Mouse (Mus musculus) embryonic stem cell, embryonic (primary cell): Measurements from ENCODE around the gene Avpr1b.
"Not testable (repeated sequence)": the region's sequence is repeated elsewhere in the genome, so short reads cannot be mapped to it uniquely, and the experiment has no call there.

ENCODE experiments used
- CTCF ChIA-PET, 4 experiments: fragments of 300-600 bp in 2 of 4; fragments of 350-600 bp in 2 of 4; sonication (Branson Sonifier 250); formaldehyde crosslinking; loops; one replicate each; lab custom pipeline; 2022; ENCODE audit warnings: inconsistent platforms in 2 of 4; lab: Charles Lee
- POLR2A ChIA-PET, 4 experiments: fragments of 300-600 bp in 2 of 4; fragments of 350-600 bp in 2 of 4; sonication (Branson Sonifier 250); formaldehyde crosslinking; loops; one replicate each; lab custom pipeline; 2022; ENCODE audit warnings: antibody characterized with exemption in 4 of 4, inconsistent platforms in 1 of 4; lab: Charles Lee

Gene Avpr1b

GRCm38 (mm10) chr1:131613361-131614133 lies 14.5 kb downstream of the Avpr1b start:
- ChIA-PET POLR2A (interaction anchor here in 3 of 4 experiments (0.6 to 1.0 kb wide), 3 partner anchors 104 to 288 kb away, joined by 3 read pairs; no protein-coding TSS in a partner anchor), CTCF (interaction anchor here (0.5 to 1.4 kb wide), 29 partner anchors 9 to 729 kb away, joined by 3 to 8 read pairs (median 4); no protein-coding TSS in a partner anchor)

- ChIA-PET POLR2A (interaction anchor here (0.7 to 1.1 kb wide), 4 partner anchors 16 to 287 kb away, joined by 3 to 11 read pairs (median 4); no protein-coding TSS in a partner anchor), CTCF (interaction anchor here (0.6 to 1.4 kb wide), 11 partner anchors 8 to 269 kb away, joined by 3 to 25 read pairs (median 4); partner anchors contain the start of genes Avpr1b (in 1 of the 4), Fam72a (in 1 of the 4) and Srgap2 (in 1 of the 4))
Measured at GRCm38 (mm10) chr1:131614641-131615040, 15.6 kb downstream of the Avpr1b start.

- CTCF ChIA-PET, result interaction anchor here in 1 of 4 experiments (1.1 kb wide), 1 partner anchor 150 kb away, joined by 3 read pairs; no protein-coding TSS in a partner anchor
Measured at GRCm38 (mm10) chr1:131616131-131616530, 17.1 kb downstream of the Avpr1b start.

GRCm38 (mm10) chr1:131616546-131617220 lies 17.6 kb downstream of the Avpr1b start:
- ChIA-PET POLR2A (no interaction called here), CTCF (no interaction called here)

More at GRCm38 (mm10) chr1:131616131-131616530, 17.1 kb downstream of the Avpr1b start:
- POLR2A ChIA-PET, result no interaction called here

GRCm38 (mm10) chr1:131618576-131618975 lies 19.5 kb downstream of the Avpr1b start:
- POLR2A ChIA-PET, result no interaction called here

GRCm38 (mm10) chr1:131619348-131619747 lies 20.3 kb downstream of the Avpr1b start:
- POLR2A ChIA-PET, result no interaction called here
- CTCF ChIA-PET, result no interaction called here

More at GRCm38 (mm10) chr1:131618576-131618975, 19.5 kb downstream of the Avpr1b start:
- CTCF ChIA-PET, result interaction anchor here in 1 of 4 experiments (0.7 kb wide), 1 partner anchor 436 kb away, joined by 3 read pairs; no protein-coding TSS in a partner anchor

GRCm38 (mm10) chr1:131623644-131624043 lies 24.6 kb downstream of the Avpr1b start:
- POLR2A ChIA-PET, result interaction anchor here in 2 of 4 experiments (0.9 to 1.3 kb wide), 2 partner anchors 14 to 96 kb away, joined by 3 to 5 read pairs; partner anchors contain the start of genes Ctse (in 1 of the 2), Fam72a (in 1 of the 2) and Srgap2 (in 1 of the 2)

GRCm38 (mm10) chr1:131624175-131624835 lies 25.3 kb downstream of the Avpr1b start:
- POLR2A ChIA-PET, result interaction anchor here in 1 of 4 experiments (0.9 kb wide), 1 partner anchor 97 kb away, joined by 3 read pairs; the partner anchor contains the start of genes Fam72a and Srgap2
- CTCF ChIA-PET, result interaction anchor here in 1 of 4 experiments (0.7 to 1.0 kb wide), 2 partner anchors 10 to 417 kb away, joined by 3 read pairs; no protein-coding TSS in a partner anchor

More at GRCm38 (mm10) chr1:131623644-131624043, 24.6 kb downstream of the Avpr1b start:
- CTCF ChIA-PET, result interaction anchor here in 3 of 4 experiments (0.7 to 1.0 kb wide), 4 partner anchors 9 to 416 kb away, joined by 3 to 5 read pairs (median 4); no protein-coding TSS in a partner anchor

- CTCF ChIA-PET, result no interaction called here
- POLR2A ChIA-PET, result no interaction called here
Measured at GRCm38 (mm10) chr1:131626200-131626599, 27.2 kb downstream of the Avpr1b start.

- POLR2A ChIA-PET, result not testable (repeated sequence)
Measured at GRCm38 (mm10) chr1:131632216-131632615, 33.2 kb downstream of the Avpr1b start.

GRCm38 (mm10) chr1:131634495-131634894 lies 35.5 kb downstream of the Avpr1b start:
- POLR2A ChIA-PET, result no interaction called here
- CTCF ChIA-PET, result no interaction called here

More at GRCm38 (mm10) chr1:131632216-131632615, 33.2 kb downstream of the Avpr1b start:
- CTCF ChIA-PET, result not testable (repeated sequence)

GRCm38 (mm10) chr1:131637791-131638540 lies 38.9 kb downstream of the Avpr1b start, which contains the start of gene Ctse:
Gene Ctse (plus strand): TSS chr1:131638306.
- ChIA-PET POLR2A (interaction anchor here in 1 of 4 experiments (1.6 kb wide), 1 partner anchor 15 kb away, joined by 5 read pairs; no protein-coding TSS in a partner anchor), CTCF (interaction anchor here in 2 of 4 experiments (0.6 to 0.7 kb wide), 2 partner anchors 24 to 377 kb away, joined by 3 to 4 read pairs; no protein-coding TSS in a partner anchor)

GRCm38 (mm10) chr1:131638541-131639421 lies 39.7 kb downstream of the Avpr1b start:
- ChIA-PET POLR2A (interaction anchor here in 1 of 4 experiments (1.6 kb wide), 1 partner anchor 16 kb away, joined by 5 read pairs; no protein-coding TSS in a partner anchor), CTCF (interaction anchor here in 2 of 4 experiments (0.6 kb wide), 2 partner anchors 16 to 25 kb away, joined by 3 to 4 read pairs; no protein-coding TSS in a partner anchor)

GRCm38 (mm10) chr1:131640062-131640461 lies 41.0 kb downstream of the Avpr1b start:
- ChIA-PET CTCF (no interaction called here), POLR2A (no interaction called here)

GRCm38 (mm10) chr1:131641565-131641964 lies 42.5 kb downstream of the Avpr1b start:
- POLR2A ChIA-PET, result interaction anchor here in 1 of 4 experiments (0.9 kb wide), 1 partner anchor 154 kb away, joined by 3 read pairs; no protein-coding TSS in a partner anchor
- CTCF ChIA-PET, result no interaction called here

- CTCF ChIA-PET, result no interaction called here
Measured at GRCm38 (mm10) chr1:131642251-131642650, 43.2 kb downstream of the Avpr1b start.

More at GRCm38 (mm10) chr1:131642251-131642650, 43.2 kb downstream of the Avpr1b start:
- POLR2A ChIA-PET, result no interaction called here
